Mouse (Mus musculus): Measurements from ENCODE around the gene Gm44805. TPM values are rescaled to one million over a fixed set of nuclear protein-coding genes. Genes with fewer than 3 reads are reported as not detected.
A peak's percentile ranks its signal among the peaks of the same experiment; 100 is the strongest.

Gm44805 gene
- total RNA-seq (2015; ENCODE audit: low replicate concordance) (not detected in 2 replicates), total RNA-seq (2017; ENCODE audit: low replicate concordance) (not detected in 2 replicates)

GRCm38 (mm10) chr7:19681202-19681694, at the start of gene Gm44805, which contains the start of gene Apoc4:
Gm44805 (minus strand) TSS chr7:19681423.
Apoc4 (minus strand) TSS chr7:19681479.
- ATAC-seq (replicated peaks; ENCODE audit: low FRiP score, poor library complexity, severe bottlenecking), result 0 out of 2 replicates have a peak, but pooled peaks have one; percentile 24

- no peak for ATAC-seq (replicated peaks; ENCODE audit: low FRiP score, poor library complexity, severe bottlenecking)
Measured at GRCm38 (mm10) chr7:19726541-19726940, 45.3 kb upstream of the Gm44805 start.

- no peak for ATAC-seq (replicated peaks; ENCODE audit: low FRiP score, poor library complexity, severe bottlenecking)
Measured at GRCm38 (mm10) chr7:19724167-19724566, 42.9 kb upstream of the Gm44805 start.

- ATAC-seq (replicated peaks; ENCODE audit: low FRiP score, poor library complexity, severe bottlenecking), result no peak
Measured at GRCm38 (mm10) chr7:19722754-19723195, 41.6 kb upstream of the Gm44805 start.

- no peak for ATAC-seq (replicated peaks; ENCODE audit: low FRiP score, poor library complexity, severe bottlenecking)
Measured at GRCm38 (mm10) chr7:19719200-19719599, 38.0 kb upstream of the Gm44805 start.

GRCm38 (mm10) chr7:19718297-19718952, 37.2 kb upstream of the Gm44805 start:
- no peak for ATAC-seq (replicated peaks; ENCODE audit: low FRiP score, poor library complexity, severe bottlenecking)

- no peak for ATAC-seq (replicated peaks; ENCODE audit: low FRiP score, poor library complexity, severe bottlenecking)
Measured at GRCm38 (mm10) chr7:19717346-19717745, 36.1 kb upstream of the Gm44805 start.

GRCm38 (mm10) chr7:19716822-19717221, 35.6 kb upstream of the Gm44805 start:
- no peak for ATAC-seq (replicated peaks; ENCODE audit: low FRiP score, poor library complexity, severe bottlenecking)

- ATAC-seq (replicated peaks; ENCODE audit: low FRiP score, poor library complexity, severe bottlenecking), result peak; percentile 27
Measured at GRCm38 (mm10) chr7:19716055-19716682, 34.9 kb upstream of the Gm44805 start.

- ATAC-seq (replicated peaks; ENCODE audit: low FRiP score, poor library complexity, severe bottlenecking), result peak; percentile 93
Measured at GRCm38 (mm10) chr7:19715239-19716054, 34.2 kb upstream of the Gm44805 start, which contains the start of gene Tomm40. Tomm40 (minus strand) TSS chr7:19715438.

GRCm38 (mm10) chr7:19714836-19715235, 33.6 kb upstream of the Gm44805 start:
- ATAC-seq (replicated peaks; ENCODE audit: low FRiP score, poor library complexity, severe bottlenecking), result no peak

- ATAC-seq (replicated peaks; ENCODE audit: low FRiP score, poor library complexity, severe bottlenecking), result no peak
Measured at GRCm38 (mm10) chr7:19713598-19713997, 32.4 kb upstream of the Gm44805 start.

GRCm38 (mm10) chr7:19713196-19713595, 32.0 kb upstream of the Gm44805 start:
- ATAC-seq (replicated peaks; ENCODE audit: low FRiP score, poor library complexity, severe bottlenecking), result no peak

GRCm38 (mm10) chr7:19712414-19712813, 31.2 kb upstream of the Gm44805 start:
- no peak for ATAC-seq (replicated peaks; ENCODE audit: low FRiP score, poor library complexity, severe bottlenecking)

GRCm38 (mm10) chr7:19710650-19711049, 29.4 kb upstream of the Gm44805 start:
- no peak for ATAC-seq (replicated peaks; ENCODE audit: low FRiP score, poor library complexity, severe bottlenecking)

- ATAC-seq (replicated peaks; ENCODE audit: low FRiP score, poor library complexity, severe bottlenecking), result no peak
Measured at GRCm38 (mm10) chr7:19705271-19705670, 24.0 kb upstream of the Gm44805 start.

- no peak for ATAC-seq (replicated peaks; ENCODE audit: low FRiP score, poor library complexity, severe bottlenecking)
Measured at GRCm38 (mm10) chr7:19704475-19704874, 23.3 kb upstream of the Gm44805 start.

- no peak for ATAC-seq (replicated peaks; ENCODE audit: low FRiP score, poor library complexity, severe bottlenecking)
Measured at GRCm38 (mm10) chr7:19702859-19703555, 21.8 kb upstream of the Gm44805 start.

- no peak for ATAC-seq (replicated peaks; ENCODE audit: low FRiP score, poor library complexity, severe bottlenecking)
Measured at GRCm38 (mm10) chr7:19701069-19701761, 20.0 kb upstream of the Gm44805 start.

All from erythroblast, adult 5-6 weeks (primary cell).